Mouse (Mus musculus) hindbrain, embryonic 14.5 days (tissue): ENCODE results near the gene Itpk1. TPM values are rescaled to one million over a fixed set of nuclear protein-coding genes. Genes with fewer than 3 reads are reported as not detected.

ENCODE experiments used
- ATAC-seq: fragments of 200-750 bp; cut with Nextera tagmentation; 2 replicates; pipeline ENCODE4 v1.8.0; 2017; ENCODE audit warnings: moderate number of reproducible peaks, mild to moderate bottlenecking, moderate TSS enrichment, moderate library complexity; ENCODE audit not compliant: low FRiP score
- DNase-seq: peaks from one replicate; pipeline ENCODE4 v3.0.0-alpha.2; 2015; ENCODE audit warnings: low spot score
- H3K27ac ChIP-seq: fragments of 300-500 bp; sonication (generic); 2 replicates; pipeline ENCODE4 v1.5.1; 2014; ENCODE audit warnings: mild to moderate bottlenecking, moderate library complexity
- H3K27me3 ChIP-seq: fragments of 300-500 bp; sonication (generic); 2 replicates; pipeline ENCODE4 v1.6.1; 2014; ENCODE audit warnings: mild to moderate bottlenecking, low read length, mixed read lengths; ENCODE audit not compliant: control insufficient read depth, insufficient read depth
- H3K36me3 ChIP-seq: fragments of 300-500 bp; sonication (generic); replicated peaks from 2 replicates; pipeline ENCODE4 v1.6.1; 2014; ENCODE audit not compliant: control insufficient read depth, insufficient read depth
- H3K4me1 ChIP-seq: fragments of 300-500 bp; sonication (generic); replicated peaks from 2 replicates; pipeline ENCODE4 v1.6.1; 2014; ENCODE audit warnings: antibody characterized with exemption, low read length, mixed read lengths; ENCODE audit not compliant: control insufficient read depth, insufficient read depth
- H3K4me2 ChIP-seq: fragments of 300-500 bp; sonication (generic); replicated peaks from 2 replicates; pipeline ENCODE4 v1.6.1; 2014; ENCODE audit warnings: mild to moderate bottlenecking, moderate library complexity
- H3K4me3 ChIP-seq: fragments of 300-500 bp; sonication (generic); replicated peaks from 2 replicates; pipeline ENCODE4 v1.5.1; 2014; ENCODE audit warnings: mild to moderate bottlenecking, low read length
- H3K9ac ChIP-seq: fragments of 300-500 bp; sonication (generic); 2 replicates; pipeline ENCODE4 v1.6.1; 2014
- H3K9me3 ChIP-seq: fragments of 300-500 bp; sonication (generic); 2 replicates; pipeline ENCODE4 v1.6.1; 2016; ENCODE audit warnings: low read length; ENCODE audit not compliant: control insufficient read depth
- WGBS: fragments of 180-500 bp; shearing (Covaris S2); extraction: QIAGEN DNeasy Blood & Tissue Kit; methylation state at CpG from one replicate; pipeline ENCODE4 v1.1.7; 2014; 5-methylcytosine and 5-hydroxymethylcytosine counted together
- polyA plus RNA-seq: library from polyadenylated mRNA; unstranded; fragments of >200 nt; fragmentation: Nextera tagmentation; extraction: Ambion mirVana; gene quantifications from 2 replicates; pipeline ENCODE4 v1.2.1, GENCODE M21; 2014

Itpk1 gene
- polyA plus RNA-seq, 1 experiment from 2014 or later, result 31.6 TPM

DNA sequence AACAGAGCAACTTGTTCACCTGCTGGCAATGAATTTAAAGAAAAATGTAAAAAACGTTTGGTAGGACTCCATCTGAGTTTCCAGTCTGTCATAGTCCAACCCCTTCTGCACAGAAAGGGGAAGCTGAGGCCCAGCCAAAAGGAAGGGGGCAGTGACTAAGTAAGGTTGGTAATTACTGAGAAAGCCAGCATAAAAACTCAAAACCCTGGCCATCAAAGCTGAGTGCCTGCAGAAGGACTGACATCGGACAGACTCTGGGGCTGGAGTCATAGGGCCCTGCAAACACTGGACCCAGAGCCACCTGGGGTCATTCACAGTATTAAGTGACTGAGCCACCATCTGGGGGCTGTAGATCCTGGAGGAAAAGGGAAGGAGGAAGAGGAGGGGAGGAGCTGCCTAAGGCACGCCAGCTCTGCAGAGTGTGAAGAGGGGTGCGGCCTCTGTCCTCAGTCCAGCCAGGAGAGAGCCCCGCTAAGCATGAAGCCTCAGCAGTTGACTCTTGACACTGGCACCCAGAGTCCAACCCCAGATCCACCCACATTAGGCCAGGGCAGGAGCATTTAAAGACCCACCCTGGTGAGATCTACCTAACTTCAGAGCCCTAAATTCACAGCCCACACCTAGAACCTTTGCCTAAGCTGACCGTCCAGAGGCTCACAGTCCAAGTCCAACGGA, 58.0 kb downstream of the Itpk1 start:
- Histone ChIP-seq H3K9ac (no peak overlapping the region), H3K4me2 (no peak overlapping the region), H3K4me1 (0 out of 2 replicates have a peak, but pooled peaks cover 4% of the 10 kb centered on the region), H3K4me3 (no peak overlapping the region), H3K27ac (no peak overlapping the region), H3K9me3 (no peaks in the 10 kb centered on the region), H3K27me3 (no peaks in the 10 kb centered on the region), H3K36me3 (no peaks in the 10 kb centered on the region)
- WGBS, result 87% methylated on average over 7 of the region's 7 CpGs
- ATAC-seq, result no peak
- DNase-seq, result no peak

DNA sequence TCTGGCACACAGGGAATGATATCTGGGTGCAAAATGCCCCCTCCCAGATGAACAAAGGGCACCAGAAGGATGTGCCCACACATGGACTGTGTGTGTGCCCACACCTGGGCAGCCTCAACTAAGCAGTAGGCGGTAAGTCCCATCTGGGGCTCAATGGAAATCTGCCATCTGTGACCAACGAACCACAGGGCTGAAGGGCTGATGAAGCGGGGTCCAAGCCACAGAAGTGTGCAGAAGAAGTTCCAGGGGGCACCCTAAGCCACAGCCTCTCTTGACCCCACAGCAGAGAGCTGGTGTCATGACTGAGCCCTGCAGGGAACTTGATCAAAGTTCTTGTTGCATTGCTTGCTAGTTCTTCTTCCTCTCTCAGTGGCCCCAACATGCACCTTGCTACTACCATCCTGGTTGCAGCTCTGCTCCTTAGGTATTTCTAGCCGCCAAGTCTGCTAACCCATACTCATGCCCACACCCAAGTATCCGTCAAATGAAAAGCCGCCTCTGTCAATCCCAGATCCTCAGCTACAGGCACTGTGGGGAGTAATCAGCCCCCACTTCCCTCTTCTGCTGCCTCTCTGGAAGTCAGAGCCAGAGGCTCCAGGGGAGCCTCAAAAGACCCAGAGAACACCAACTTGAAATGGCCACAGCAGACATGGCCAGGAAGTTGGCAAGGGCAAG, 58.7 kb downstream of the Itpk1 start:
- no peak overlapping the region for H3K4me2 ChIP-seq
- no peak overlapping the region for H3K9ac ChIP-seq
- H3K27me3 ChIP-seq, result no peaks in the 10 kb centered on the region
- DNase-seq (no peak), ATAC-seq (no peak)
- H3K4me1 ChIP-seq, result 0 out of 2 replicates have a peak, but pooled peaks cover 4% of the 10 kb centered on the region
- WGBS, result 83% methylated on average over 6 of the region's 6 CpGs
- no peak overlapping the region for H3K4me3 ChIP-seq
- H3K9me3 ChIP-seq, result no peaks in the 10 kb centered on the region
- no peak overlapping the region for H3K27ac ChIP-seq
- H3K36me3 ChIP-seq, result no peaks in the 10 kb centered on the region

DNA sequence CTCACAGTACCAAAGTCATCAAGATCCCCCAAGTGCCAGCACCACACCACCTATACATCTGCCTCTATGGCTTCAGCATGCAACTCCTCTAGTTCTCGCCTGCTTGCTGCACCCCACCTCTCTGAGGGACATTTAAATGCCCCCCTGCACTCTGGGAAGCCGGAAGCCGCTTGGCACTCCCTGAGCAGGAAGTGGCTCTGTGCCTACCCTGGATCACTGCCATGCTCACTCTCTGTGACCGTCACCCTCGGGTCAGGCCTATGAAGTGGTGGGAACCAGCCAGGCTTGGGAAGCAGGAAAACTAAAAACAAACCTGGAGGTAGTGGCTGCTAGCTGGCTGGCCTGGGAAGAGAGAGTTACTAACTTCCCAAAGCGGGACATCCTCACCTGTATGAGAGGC, 61.4 kb downstream of the Itpk1 start:
- Histone ChIP-seq H3K4me1 (peaks cover 25% of the 10 kb centered on the region), H3K27me3 (no peaks in the 10 kb centered on the region), H3K4me3 (no peak overlapping the region), H3K4me2 (no peak overlapping the region), H3K9ac (no peak overlapping the region), H3K9me3 (no peaks in the 10 kb centered on the region), H3K36me3 (no peaks in the 10 kb centered on the region), H3K27ac (no peak overlapping the region)
- WGBS, result 78% methylated on average over 6 of the region's 6 CpGs
- ATAC-seq (no peak), DNase-seq (no peak)

DNA sequence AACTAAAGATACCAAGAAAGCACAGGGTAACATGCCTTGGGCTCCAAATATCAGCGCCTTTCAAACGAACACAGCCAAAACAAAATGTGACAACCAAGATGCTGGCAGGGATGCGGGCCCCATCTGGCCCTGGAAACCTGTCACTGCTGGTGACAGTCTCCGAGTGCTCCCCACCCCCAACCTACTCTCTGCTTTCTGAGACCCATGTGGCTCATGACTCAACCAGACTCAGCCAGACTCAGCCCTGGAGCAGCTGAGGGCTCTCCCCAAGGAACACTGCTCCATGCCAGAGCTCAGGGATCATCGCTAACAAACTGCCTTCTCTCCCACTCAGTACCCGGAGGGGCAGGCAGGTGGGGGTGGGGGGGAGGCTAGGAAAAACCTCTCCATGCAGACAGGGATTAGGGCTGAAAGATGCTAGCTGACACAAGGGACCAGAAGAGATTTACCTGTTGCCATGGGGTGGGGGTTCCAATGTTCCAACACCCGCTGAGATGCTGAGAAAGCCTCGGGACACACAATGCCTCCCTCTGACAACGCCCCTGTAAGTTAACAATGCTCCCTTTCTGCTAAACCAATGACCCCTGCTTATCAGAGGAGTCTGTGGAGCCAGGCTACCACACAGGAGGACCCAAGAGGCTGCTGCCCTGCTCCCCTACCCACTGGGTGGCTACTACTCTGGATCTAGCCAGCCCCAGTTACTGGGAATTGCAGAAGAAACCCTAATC, 64.1 kb downstream of the Itpk1 start:
- no peak overlapping the region for H3K4me3 ChIP-seq
- no peaks in the 10 kb centered on the region for H3K9me3 ChIP-seq
- WGBS, result 13% methylated on average over 9 of the region's 9 CpGs
- H3K9ac ChIP-seq, result no peak overlapping the region; the same call in 1 of the 2 replicates
- H3K4me2 ChIP-seq, result no peak overlapping the region
- H3K4me1 ChIP-seq, result peaks cover 25% of the 10 kb centered on the region
- no peaks in the 10 kb centered on the region for H3K27me3 ChIP-seq
- peak; percentile 59 for ATAC-seq
- H3K27ac ChIP-seq, result no peak overlapping the region
- peak; percentile 44 for DNase-seq
- H3K36me3 ChIP-seq, result no peaks in the 10 kb centered on the region

DNA sequence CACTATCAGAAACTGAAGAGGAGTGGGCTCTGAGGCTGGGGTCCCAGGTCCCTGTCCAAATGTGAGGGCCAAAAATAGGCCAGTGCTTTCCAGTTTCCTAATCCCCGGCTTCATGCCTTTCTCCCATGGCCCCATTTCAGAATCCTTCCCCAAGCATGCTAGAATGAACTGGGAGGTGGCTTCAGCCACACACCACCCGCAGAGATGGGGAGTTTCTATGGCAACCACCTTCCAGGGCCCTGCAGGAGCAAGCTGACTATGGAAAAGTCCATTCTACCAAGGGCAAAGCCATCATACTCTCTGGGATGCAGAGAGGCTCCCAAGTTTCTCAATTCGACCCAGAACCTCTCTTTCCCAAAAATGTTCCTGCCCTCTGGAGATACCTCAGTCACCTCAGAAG, 65.9 kb downstream of the Itpk1 start:
- Histone ChIP-seq H3K4me1 (peaks cover 25% of the 10 kb centered on the region), H3K36me3 (no peaks in the 10 kb centered on the region), H3K9ac (no peak overlapping the region), H3K27ac (no peak overlapping the region), H3K4me3 (no peak overlapping the region), H3K9me3 (no peaks in the 10 kb centered on the region), H3K27me3 (no peaks in the 10 kb centered on the region), H3K4me2 (no peak overlapping the region)
- no peak for DNase-seq
- ATAC-seq, result no peak
- 48% methylated on average over 3 of the region's 3 CpGs for WGBS

DNA sequence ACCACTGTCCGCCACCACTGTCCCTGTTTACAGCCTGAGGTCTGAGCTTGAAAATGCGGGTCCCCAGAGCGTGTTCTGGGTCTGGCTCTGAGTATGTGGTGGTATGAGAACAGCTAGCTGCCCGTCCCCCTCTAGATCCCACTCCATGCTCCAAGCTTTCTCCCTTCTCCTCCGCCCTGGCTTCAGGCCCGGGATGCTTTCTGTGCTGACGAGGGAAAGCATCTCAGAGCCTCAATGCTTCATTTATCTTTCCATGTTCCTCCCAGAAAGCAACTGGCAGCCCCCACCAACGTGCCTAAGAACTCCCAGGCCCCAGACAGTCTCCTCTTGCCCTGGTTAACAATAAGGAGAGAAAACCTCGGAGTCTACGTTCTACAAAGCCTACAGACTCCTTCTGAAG, 67.5 kb downstream of the Itpk1 start:
- Histone ChIP-seq H3K27me3 (no peaks in the 10 kb centered on the region), H3K36me3 (no peaks in the 10 kb centered on the region), H3K4me2 (no peak overlapping the region), H3K27ac (no peak overlapping the region), H3K4me1 (peaks cover 22% of the 10 kb centered on the region), H3K9ac (no peak overlapping the region), H3K4me3 (no peak overlapping the region), H3K9me3 (no peaks in the 10 kb centered on the region)
- WGBS, result 82% methylated on average over 10 of the region's 10 CpGs
- DNase-seq (no peak), ATAC-seq (no peak)

DNA sequence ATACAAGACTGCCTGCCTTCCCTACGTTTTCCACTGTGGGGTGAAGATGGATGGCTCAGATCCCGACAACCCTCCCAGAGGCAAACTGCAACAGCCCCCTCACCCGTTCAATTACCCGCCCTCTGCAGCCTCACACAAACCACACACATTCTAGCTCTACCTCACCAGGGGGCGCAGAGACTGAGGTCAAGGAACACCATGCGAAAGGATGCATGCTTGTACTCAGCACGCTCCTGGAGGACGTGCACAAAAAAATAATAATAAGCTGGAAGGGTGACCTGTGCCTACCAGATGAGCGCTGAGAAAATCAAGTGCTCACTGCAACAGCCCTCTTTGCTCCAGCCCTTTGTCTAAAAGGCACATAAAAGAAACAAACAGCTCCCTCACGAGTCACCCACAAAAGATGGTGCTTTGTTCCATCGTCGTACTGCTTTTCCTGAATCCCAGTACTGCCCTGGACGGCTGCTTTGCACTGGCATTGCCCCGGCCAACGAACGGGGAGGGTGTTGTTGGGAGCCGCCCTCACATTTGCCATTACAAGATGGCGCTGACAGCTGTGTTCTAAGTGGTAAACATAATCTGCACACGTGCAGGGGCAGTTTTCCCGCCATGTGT, 70.2 kb downstream of the Itpk1 start:
- no peak for DNase-seq
- WGBS, result 51% methylated on average over 18 of the region's 20 CpGs

DNA sequence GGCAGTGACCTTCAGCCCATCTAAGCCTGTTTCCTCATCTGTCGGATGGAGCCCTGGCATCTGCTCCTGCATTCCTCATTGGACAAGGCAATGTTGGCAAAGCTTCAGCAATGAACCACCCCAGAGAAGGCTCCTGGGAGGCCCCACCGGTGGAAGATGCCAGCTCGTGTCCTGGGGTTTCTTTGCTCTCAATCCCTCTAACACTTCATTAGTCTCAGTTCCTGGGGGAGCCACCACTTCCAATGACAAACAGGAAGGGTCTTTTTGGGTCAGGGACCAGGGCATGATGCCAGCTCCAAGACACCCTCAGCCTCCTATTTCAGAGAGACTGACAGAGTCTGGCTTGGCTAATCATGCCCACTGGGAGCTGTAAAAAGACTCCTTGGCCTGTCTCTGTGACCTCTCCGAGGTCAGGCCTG, 71.6 kb downstream of the Itpk1 start:
- Histone ChIP-seq H3K4me2 (no peak overlapping the region), H3K36me3 (no peaks in the 10 kb centered on the region), H3K4me3 (no peak overlapping the region), H3K9me3 (no peaks in the 10 kb centered on the region), H3K27me3 (no peaks in the 10 kb centered on the region), H3K27ac (no peak overlapping the region), H3K9ac (no peak overlapping the region), H3K4me1 (0 out of 2 replicates have a peak, but pooled peaks cover 6% of the 10 kb centered on the region)
- peak; percentile 46 for DNase-seq
- 38% methylated on average over 4 of the region's 4 CpGs for WGBS
- ATAC-seq, result peak; percentile 47; the same call in 1 of the 2 replicates

More for the DNA sequence above, 70.2 kb downstream of the Itpk1 start:
- no peaks in the 10 kb centered on the region for H3K36me3 ChIP-seq
- H3K4me1 ChIP-seq, result peaks cover 13% of the 10 kb centered on the region; the same call in 1 of the 2 replicates
- no peak overlapping the region for H3K4me3 ChIP-seq
- H3K9ac ChIP-seq, result no peak overlapping the region
- 0 out of 2 replicates have a peak, but pooled peaks have one; percentile 12 for ATAC-seq
- no peak overlapping the region for H3K27ac ChIP-seq
- no peaks in the 10 kb centered on the region for H3K27me3 ChIP-seq
- no peak overlapping the region for H3K4me2 ChIP-seq
- no peaks in the 10 kb centered on the region for H3K9me3 ChIP-seq

DNA sequence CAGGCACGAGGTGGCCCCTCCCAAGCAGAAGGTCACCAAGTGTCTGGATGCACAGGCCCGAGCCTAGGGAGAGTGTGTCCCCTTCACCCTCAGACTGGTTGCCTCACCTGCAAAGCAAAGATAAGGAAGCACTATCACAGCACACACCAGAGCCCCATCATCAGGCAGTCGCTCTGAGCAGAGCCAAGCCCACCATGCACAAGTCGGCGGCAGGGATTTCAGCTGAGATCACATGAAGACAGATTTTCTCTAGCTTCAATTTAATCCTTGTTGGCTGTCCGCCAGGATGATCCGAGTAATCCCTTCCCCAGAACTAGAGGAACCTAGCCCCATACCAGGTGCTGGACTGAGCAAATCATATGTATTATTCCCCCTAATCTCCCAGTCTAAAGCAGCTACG, 73.0 kb downstream of the Itpk1 start:
- Histone ChIP-seq H3K9me3 (no peaks in the 10 kb centered on the region), H3K27me3 (no peaks in the 10 kb centered on the region), H3K4me3 (no peak overlapping the region), H3K4me1 (0 out of 2 replicates have a peak, but pooled peaks cover 6% of the 10 kb centered on the region), H3K27ac (no peak overlapping the region), H3K4me2 (no peak overlapping the region), H3K9ac (no peak overlapping the region), H3K36me3 (no peaks in the 10 kb centered on the region)
- ATAC-seq, result 0 out of 2 replicates have a peak, but pooled peaks have one; percentile 25
- 65% methylated on average over 8 of the region's 8 CpGs for WGBS
- DNase-seq, result peak; percentile 50
